Mouse (Mus musculus) liver, embryonic 11.5 days (tissue): ENCODE measurements at regions not wholly inside any gene's neighbourhood (a gene's known extent, or its start where the extent isn't known, plus 50 kb on each side); places are given as distances from the start of the nearest gene placed in this dataset.

Experiments used
- ATAC-seq: fragments of 200-750 bp; cut with Nextera tagmentation; replicated peaks from 2 replicates; pipeline ENCODE4 v1.8.0; 2017; ENCODE audit warnings: moderate number of reproducible peaks, mild to moderate bottlenecking, moderate TSS enrichment, moderate library complexity; ENCODE audit not compliant: low FRiP score
- DNase-seq: peaks from one replicate; pipeline ENCODE4 v3.0.0-alpha.2; 2017; ENCODE audit warnings: low spot score
- H3K27ac ChIP-seq: fragments of 300-500 bp; sonication (generic); 2 replicates; pipeline ENCODE4 v1.5.1; 2014; ENCODE audit warnings: mild to moderate bottlenecking, low read depth, low read length, control low read depth
- H3K27me3 ChIP-seq: fragments of 300-500 bp; sonication (generic); replicated peaks from 2 replicates; pipeline ENCODE4 v1.6.1; 2014; ENCODE audit warnings: low read length, mixed read lengths; ENCODE audit not compliant: control insufficient read depth, insufficient read depth
- H3K36me3 ChIP-seq: fragments of 300-500 bp; sonication (generic); 2 replicates; pipeline ENCODE4 v1.6.1; 2014; ENCODE audit warnings: mild to moderate bottlenecking, low read length, moderate library complexity, mixed read lengths; ENCODE audit not compliant: control insufficient read depth, insufficient read depth
- H3K4me1 ChIP-seq: fragments of 300-500 bp; sonication (generic); replicated peaks from 2 replicates; pipeline ENCODE4 v1.6.1; 2014; ENCODE audit warnings: low read length, mixed read lengths; ENCODE audit not compliant: control insufficient read depth, insufficient read depth
- H3K4me2 ChIP-seq: fragments of 300-500 bp; sonication (generic); 2 replicates; pipeline ENCODE4 v1.6.1; 2014; ENCODE audit warnings: mild to moderate bottlenecking, control low read depth, moderate library complexity
- H3K4me3 ChIP-seq: fragments of 300-500 bp; sonication (generic); 2 replicates; pipeline ENCODE4 v1.5.1; 2014; ENCODE audit warnings: low read depth, low read length, control low read depth
- H3K9ac ChIP-seq: fragments of 300-500 bp; sonication (generic); 2 replicates; pipeline ENCODE4 v1.6.1; 2014; ENCODE audit warnings: low read depth, low read length, control low read depth
- H3K9me3 ChIP-seq: fragments of 300-500 bp; sonication (generic); 2 replicates; pipeline ENCODE4 v1.6.1; 2016; ENCODE audit warnings: low read length, inconsistent platforms, mixed read lengths; ENCODE audit not compliant: control insufficient read depth
- WGBS: fragments of 180-500 bp; shearing (Covaris S2); extraction: QIAGEN DNeasy Blood & Tissue Kit; methylation state at CpG from one replicate; pipeline ENCODE4 v1.1.7; 2014; 5-methylcytosine and 5-hydroxymethylcytosine counted together

DNA sequence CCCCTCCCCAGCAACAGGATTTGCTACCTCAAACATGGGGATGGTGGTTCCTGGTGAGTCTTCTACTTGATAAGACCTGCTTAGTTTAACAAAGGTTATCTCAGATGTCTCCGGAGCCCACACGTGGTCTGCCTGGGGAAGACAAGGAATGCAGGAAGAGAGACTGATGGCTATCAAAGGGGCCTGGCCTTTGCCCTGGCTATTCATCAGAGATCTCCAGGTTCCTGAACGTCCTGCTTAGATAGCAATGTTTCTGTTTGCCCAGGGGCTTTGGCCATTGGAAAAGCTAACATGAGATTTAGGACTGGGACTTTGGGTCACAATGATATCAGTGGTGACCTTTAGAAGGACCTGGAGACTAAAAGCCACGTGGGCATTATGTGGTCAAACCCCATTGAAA lies 64.2 kb upstream of the Dhx40 start:
- DNase-seq, result no peak
- WGBS, result 5% methylated on average over 4 of the region's 4 CpGs
- Histone ChIP-seq H3K9ac (no peak overlapping the region), H3K4me2 (no peak overlapping the region), H3K27me3 (no peaks in the 10 kb centered on the region), H3K4me1 (peaks cover 21% of the 10 kb centered on the region), H3K36me3 (no peaks in the 10 kb centered on the region), H3K9me3 (no peaks in the 10 kb centered on the region), H3K27ac (no peak overlapping the region), H3K4me3 (no peak overlapping the region)
- no peak for ATAC-seq

DNA sequence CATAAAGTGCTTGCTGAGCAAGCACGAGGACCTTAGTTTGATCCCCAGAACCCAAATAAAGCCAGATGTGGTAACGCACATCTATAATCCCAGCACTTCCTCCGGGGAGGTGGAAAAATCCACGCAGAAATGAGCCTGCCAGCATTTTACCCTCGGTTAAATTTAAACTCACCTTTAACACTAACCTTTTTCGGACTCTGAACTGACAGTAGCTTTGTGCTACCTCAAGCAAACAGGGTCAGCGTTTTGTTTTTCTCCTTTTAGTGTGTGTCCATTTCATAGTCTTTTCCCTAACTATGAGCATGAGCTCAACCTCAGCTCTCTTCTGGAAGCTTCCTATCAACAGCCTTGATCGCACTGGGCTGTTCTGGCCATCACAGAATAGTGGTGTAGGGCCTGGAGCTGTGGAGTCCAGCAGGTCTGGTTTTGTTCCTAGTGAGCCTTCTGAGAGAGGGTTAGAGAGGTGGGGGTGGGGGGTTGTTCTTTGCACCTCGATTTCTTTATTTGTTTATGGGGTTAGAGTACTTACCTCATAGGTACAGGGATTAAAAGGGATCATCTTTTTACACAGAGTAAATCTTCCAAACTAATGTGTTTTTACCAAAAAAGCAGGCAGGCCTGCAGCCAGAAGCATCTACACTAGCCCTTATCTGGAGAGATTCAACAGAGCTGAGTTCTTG lies 63.1 kb upstream of the Dhx40 start:
- ATAC-seq (no peak), DNase-seq (no peak)
- Histone ChIP-seq H3K36me3 (no peaks in the 10 kb centered on the region), H3K9ac (no peak overlapping the region), H3K4me1 (peaks cover 13% of the 10 kb centered on the region), H3K27me3 (no peaks in the 10 kb centered on the region), H3K4me2 (no peak overlapping the region), H3K4me3 (no peak overlapping the region), H3K27ac (no peak overlapping the region), H3K9me3 (no peaks in the 10 kb centered on the region)
- WGBS, result 75% methylated on average over 9 of the region's 9 CpGs

DNA sequence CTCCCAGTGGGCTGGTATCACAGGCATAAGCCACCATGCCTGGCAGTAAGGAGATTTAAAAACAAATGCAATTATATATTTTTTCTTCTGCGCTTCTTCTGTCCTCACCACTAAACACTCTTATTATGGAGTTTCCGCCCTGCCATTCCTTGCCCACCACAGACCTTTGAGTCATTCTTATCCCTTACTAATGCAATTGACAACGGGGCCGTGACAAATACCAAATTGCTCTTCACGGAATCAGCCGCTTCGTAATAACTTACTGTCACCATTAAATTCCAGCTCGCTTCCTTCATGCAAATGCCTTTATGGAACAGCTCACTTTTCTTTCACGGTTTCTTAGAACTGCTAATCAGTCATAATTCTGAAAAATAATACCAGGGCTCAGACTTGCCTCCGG lies 59.4 kb upstream of the Dhx40 start:
- H3K9ac ChIP-seq, result no peak overlapping the region
- no peaks in the 10 kb centered on the region for H3K27me3 ChIP-seq
- H3K4me3 ChIP-seq, result no peak overlapping the region
- no peak overlapping the region for H3K4me2 ChIP-seq
- no peak for DNase-seq
- peaks cover 4% of the 10 kb centered on the region; the same call in 1 of the 2 replicates for H3K4me1 ChIP-seq
- 85% methylated on average over 10 of the region's 10 CpGs for WGBS
- H3K27ac ChIP-seq, result no peak overlapping the region
- no peak for ATAC-seq
- H3K36me3 ChIP-seq, result no peaks in the 10 kb centered on the region
- no peaks in the 10 kb centered on the region for H3K9me3 ChIP-seq

DNA sequence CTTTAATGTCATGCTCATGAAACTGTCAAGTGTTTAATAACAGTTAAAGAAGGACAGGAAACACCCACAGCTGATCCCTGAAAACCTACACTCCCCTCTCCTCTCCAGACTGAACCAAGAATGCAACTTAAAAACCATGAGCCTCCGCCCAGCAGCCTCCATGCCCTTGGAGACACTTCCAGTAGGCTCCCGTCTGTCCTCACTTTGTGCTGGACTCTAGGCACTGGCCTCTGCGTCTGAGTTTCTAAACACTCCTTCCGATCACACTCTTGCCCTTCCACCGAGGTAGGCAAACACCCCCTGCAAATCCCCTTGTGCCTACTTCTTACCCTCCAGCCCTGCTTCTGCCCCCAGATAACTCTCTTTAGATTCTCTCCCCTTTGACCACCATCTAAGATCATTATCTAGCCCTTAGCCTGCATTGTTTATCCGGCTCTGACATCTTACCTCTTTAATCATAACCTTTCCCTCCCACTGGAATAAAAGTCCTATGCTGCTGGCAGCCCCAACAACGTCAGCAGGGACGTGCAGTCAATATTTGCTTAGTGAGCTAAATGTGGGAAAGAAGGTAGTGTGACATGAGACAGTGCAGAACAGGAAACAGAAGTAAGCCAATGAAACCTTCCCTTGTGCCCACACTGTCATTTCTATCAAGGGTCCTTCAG lies 52.5 kb upstream of the Dhx40 start:
- ATAC-seq, result no peak

DNA sequence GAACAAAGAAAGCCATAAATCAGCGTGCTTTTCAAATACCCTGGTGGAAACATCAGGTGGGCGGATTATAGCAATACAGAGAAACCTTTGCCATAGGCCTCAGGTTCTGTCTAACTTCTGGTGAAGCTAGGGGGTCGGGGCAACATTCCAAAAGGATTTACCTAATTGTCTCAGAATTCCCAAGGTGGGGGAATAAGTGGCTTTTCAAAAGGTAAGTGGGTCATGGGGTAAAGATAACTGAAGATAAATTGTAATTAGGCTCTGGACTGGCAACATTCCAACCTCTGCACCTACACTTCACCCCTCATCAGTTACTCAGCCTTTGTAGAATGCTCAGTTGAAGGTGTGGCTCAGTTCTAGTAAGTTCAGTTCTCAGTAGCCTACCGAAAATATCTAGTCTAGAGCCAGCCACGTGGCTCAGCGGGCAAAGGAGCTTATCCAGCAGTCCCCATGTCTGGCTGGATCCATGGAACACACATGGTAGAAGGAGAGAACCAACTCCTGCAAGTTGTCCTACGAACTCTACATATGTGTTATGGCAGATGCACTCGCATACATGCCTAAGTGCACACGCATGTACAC lies 51.8 kb upstream of the Dhx40 start:
- Histone ChIP-seq H3K4me3 (no peak overlapping the region), H3K27me3 (no peaks in the 10 kb centered on the region), H3K4me2 (no peak overlapping the region), H3K9ac (no peak overlapping the region), H3K36me3 (no peaks in the 10 kb centered on the region), H3K27ac (no peak overlapping the region), H3K9me3 (no peaks in the 10 kb centered on the region), H3K4me1 (no peaks in the 10 kb centered on the region)
- ATAC-seq, result no peak
- 83% methylated on average over 9 of the region's 9 CpGs for WGBS
- DNase-seq, result no peak

More for the DNA sequence above, 52.5 kb upstream of the Dhx40 start:
- Histone ChIP-seq H3K27ac (no peak overlapping the region), H3K4me3 (no peak overlapping the region), H3K9me3 (no peaks in the 10 kb centered on the region), H3K4me2 (no peak overlapping the region), H3K4me1 (no peaks in the 10 kb centered on the region), H3K27me3 (no peaks in the 10 kb centered on the region), H3K36me3 (no peaks in the 10 kb centered on the region), H3K9ac (no peak overlapping the region)
- WGBS, result 53% methylated on average over 8 of the region's 8 CpGs
- no peak for DNase-seq

DNA sequence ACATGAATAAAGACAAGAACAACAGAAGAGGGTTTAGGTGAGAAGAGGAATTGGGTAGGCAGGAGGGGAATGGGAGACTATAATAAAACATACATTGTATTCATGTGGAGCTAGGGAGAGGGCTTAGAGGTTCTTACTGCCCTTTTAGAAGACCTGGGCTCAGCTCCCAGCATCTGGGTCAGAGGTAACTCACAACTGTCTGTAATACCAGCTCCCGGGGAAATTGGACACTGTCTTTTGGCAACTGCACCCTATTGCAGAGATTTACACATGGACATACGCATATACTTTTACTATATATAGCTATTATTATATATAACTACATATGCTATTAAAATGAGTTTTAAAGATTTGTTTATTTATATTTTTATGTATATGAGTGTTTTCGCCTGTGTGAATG lies 50.7 kb upstream of the Dhx40 start:
- WGBS, result 89% methylated on average over 3 of the region's 3 CpGs
- Histone ChIP-seq H3K9me3 (no peaks in the 10 kb centered on the region), H3K27me3 (no peaks in the 10 kb centered on the region), H3K4me3 (no peak overlapping the region), H3K36me3 (no peaks in the 10 kb centered on the region), H3K4me2 (no peak overlapping the region), H3K27ac (no peak overlapping the region), H3K9ac (no peak overlapping the region), H3K4me1 (no peaks in the 10 kb centered on the region)
- DNase-seq, result no peak
- no peak for ATAC-seq
